Mouse (Mus musculus) heart, embryonic 16.5 days (tissue): ENCODE data around the gene Gm20388. TPM values are rescaled to one million over a fixed set of nuclear protein-coding genes. Genes with fewer than 3 reads are reported as not detected.

ENCODE experiments used
- ATAC-seq: fragments of 200-750 bp; cut with Nextera tagmentation; replicated peaks from 2 replicates; pipeline ENCODE4 v1.8.0; 2017; ENCODE audit warnings: moderate number of reproducible peaks; ENCODE audit not compliant: insufficient read depth, low FRiP score; ENCODE audit errors: extremely low read depth
- H3K27ac ChIP-seq: fragments of 300-500 bp; sonication (generic); 2 replicates; pipeline ENCODE4 v1.5.1; 2014; ENCODE audit warnings: mild to moderate bottlenecking, low read length, control low read depth, moderate library complexity
- H3K27me3 ChIP-seq: fragments of 300-500 bp; sonication (generic); 2 replicates; pipeline ENCODE4 v1.6.1; 2014; ENCODE audit warnings: low read length, mixed read lengths; ENCODE audit not compliant: control insufficient read depth, insufficient read depth
- H3K36me3 ChIP-seq: fragments of 300-500 bp; sonication (generic); 2 replicates; pipeline ENCODE4 v1.6.1; 2014; ENCODE audit not compliant: control insufficient read depth, insufficient read depth
- H3K4me1 ChIP-seq: fragments of 300-500 bp; sonication (generic); 2 replicates; pipeline ENCODE4 v1.6.1; 2014; ENCODE audit warnings: low read length, mixed read lengths; ENCODE audit not compliant: control insufficient read depth, insufficient read depth
- H3K4me2 ChIP-seq: fragments of 300-500 bp; sonication (generic); 2 replicates; pipeline ENCODE4 v1.6.1; 2014; ENCODE audit warnings: low read depth, mild to moderate bottlenecking, control low read depth, low read length
- H3K4me3 ChIP-seq: fragments of 300-500 bp; sonication (generic); 2 replicates; pipeline ENCODE4 v1.5.1; 2014; ENCODE audit warnings: mild to moderate bottlenecking, control low read depth, low read length
- H3K9ac ChIP-seq: fragments of 300-500 bp; sonication (generic); 2 replicates; pipeline ENCODE4 v1.6.1; 2014; ENCODE audit warnings: low read length, control low read depth
- H3K9me3 ChIP-seq: fragments of 300-500 bp; sonication (generic); replicated peaks from 2 replicates; pipeline ENCODE4 v1.6.1; 2016; ENCODE audit warnings: low read length; ENCODE audit not compliant: control insufficient read depth
- WGBS: fragments of 180-500 bp; shearing (Covaris S2); extraction: QIAGEN DNeasy Blood & Tissue Kit; methylation state at CpG from one replicate; pipeline ENCODE4 v1.1.7; 2014; 5-methylcytosine and 5-hydroxymethylcytosine counted together
- polyA plus RNA-seq: library from polyadenylated mRNA; unstranded; fragments of >200 nt; fragmentation: Nextera tagmentation; extraction: Ambion mirVana; gene quantifications from 2 replicates; pipeline ENCODE4 v1.2.1, GENCODE M21; 2015

Gm20388 gene
- polyA plus RNA-seq, 1 experiment from 2014 or later = 4.5 TPM

DNA sequence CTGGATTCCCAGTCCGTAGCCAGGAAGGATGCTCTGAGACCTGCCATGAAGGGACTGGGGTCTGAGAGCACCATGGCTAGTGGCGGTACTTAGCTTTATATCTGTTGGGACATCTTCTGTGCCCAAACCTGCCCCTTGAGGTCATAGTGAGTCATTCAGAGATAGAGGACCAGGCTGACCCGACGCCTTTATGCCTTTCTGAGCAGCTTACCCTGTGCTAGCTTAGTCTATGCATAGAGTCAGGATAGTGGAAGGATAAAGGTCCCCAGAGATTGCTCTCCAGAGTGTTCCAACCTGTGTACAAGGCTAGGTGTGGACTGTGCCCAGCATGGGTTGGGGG, 582.2 kb downstream of the Gm20388 start:
- ATAC-seq = no peak
- no peak overlapping the region; the same call in 1 of the 2 replicates for H3K4me2 ChIP-seq
- no peaks in the 10 kb centered on the region for H3K36me3 ChIP-seq
- peaks cover 70% of the 10 kb centered on the region for H3K4me1 ChIP-seq
- no peaks in the 10 kb centered on the region for H3K27me3 ChIP-seq
- WGBS = 41% methylated on average over 4 of the region's 4 CpGs
- H3K27ac ChIP-seq = no peak overlapping the region
- H3K9ac ChIP-seq = peak overlapping the region; percentile 6; the same call in 1 of the 2 replicates
- H3K9me3 ChIP-seq = no peaks in the 10 kb centered on the region
- H3K4me3 ChIP-seq = no peak overlapping the region

DNA sequence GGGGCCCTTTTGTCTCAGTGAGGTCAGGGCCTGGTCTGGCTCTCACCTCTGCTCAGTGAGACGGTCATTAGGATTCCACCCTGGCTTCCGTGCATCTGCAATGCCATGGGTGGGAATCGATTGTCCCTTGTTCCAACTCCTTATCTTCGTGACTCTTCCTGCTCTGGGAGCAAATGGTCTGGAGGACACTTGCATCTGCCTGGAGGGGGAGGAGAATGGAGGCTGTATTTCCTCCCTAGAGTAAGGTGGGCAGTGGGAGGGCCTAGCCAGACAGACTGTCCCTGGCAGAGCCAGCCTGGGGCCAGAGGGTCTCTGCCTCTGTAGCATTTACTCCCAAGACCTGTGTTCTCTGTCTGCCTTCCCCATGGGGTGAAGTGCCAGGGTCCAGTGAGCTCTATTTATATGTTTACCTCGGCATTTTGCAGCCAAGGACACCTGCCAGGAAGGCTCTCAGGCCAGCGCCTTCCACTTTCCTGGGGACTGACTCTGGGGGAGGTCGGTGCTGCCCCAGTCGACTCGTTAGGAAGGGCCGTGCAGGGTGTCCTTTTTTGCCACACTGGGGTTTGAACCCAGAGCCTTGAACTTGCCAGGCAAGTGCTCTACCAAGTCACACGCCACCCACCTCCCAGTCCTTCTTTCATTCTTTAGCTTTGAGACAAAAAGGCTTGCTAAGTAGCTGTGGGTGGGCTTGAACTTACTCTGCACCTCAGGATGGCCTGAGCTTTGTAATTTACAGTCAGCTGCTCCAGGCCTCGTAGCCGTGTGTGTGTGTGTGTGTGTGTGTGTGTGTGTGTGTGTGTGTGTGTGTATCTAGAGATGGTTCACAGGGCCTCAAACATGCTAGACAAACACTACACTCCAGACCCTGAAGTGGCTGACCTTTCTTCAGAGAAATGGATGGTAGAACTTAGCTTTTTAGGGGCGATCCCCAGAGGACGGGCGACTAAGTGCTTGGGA, 583.1 kb downstream of the Gm20388 start:
- no peak for ATAC-seq
- no peak overlapping the region for H3K4me2 ChIP-seq
- WGBS = 58% methylated on average over 16 of the region's 16 CpGs
- no peaks in the 10 kb centered on the region for H3K27me3 ChIP-seq
- no peaks in the 10 kb centered on the region for H3K9me3 ChIP-seq
- H3K36me3 ChIP-seq = no peaks in the 10 kb centered on the region
- no peak overlapping the region for H3K4me3 ChIP-seq
- H3K4me1 ChIP-seq = peaks cover 79% of the 10 kb centered on the region
- H3K9ac ChIP-seq = peak overlapping the region; percentile 39
- peak overlapping the region; percentile 63 for H3K27ac ChIP-seq

DNA sequence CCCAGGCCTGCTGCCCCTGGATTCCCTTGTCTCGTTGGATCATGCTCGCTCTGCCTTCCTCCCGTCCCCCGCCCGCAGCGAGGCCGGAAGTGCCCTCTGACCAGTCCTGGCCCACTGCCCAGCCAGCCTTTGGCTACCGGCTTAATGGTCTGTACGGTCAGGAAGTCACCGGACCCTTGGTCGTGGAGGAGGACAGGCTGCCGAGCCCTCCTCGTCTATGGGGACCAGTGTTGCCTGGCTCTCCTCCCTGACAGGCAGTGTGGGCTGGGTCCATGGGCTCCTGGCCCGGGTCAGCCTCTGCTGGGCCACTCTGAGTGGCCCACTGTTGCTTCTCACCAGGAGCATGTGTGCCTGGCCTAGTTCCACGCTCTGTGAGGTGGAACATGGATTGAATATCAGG, 584.3 kb downstream of the Gm20388 start:
- H3K4me3 ChIP-seq = no peak overlapping the region
- no peaks in the 10 kb centered on the region for H3K36me3 ChIP-seq
- peak; percentile 10; the same call in 1 of the 2 replicates for ATAC-seq
- H3K27me3 ChIP-seq = no peaks in the 10 kb centered on the region
- peaks cover 83% of the 10 kb centered on the region for H3K4me1 ChIP-seq
- H3K9me3 ChIP-seq = no peaks in the 10 kb centered on the region
- 16% methylated on average over 15 of the region's 15 CpGs for WGBS
- H3K4me2 ChIP-seq = peak overlapping the region; percentile 37
- H3K27ac ChIP-seq = peak overlapping the region; percentile 63
- peak overlapping the region; percentile 68 for H3K9ac ChIP-seq

DNA sequence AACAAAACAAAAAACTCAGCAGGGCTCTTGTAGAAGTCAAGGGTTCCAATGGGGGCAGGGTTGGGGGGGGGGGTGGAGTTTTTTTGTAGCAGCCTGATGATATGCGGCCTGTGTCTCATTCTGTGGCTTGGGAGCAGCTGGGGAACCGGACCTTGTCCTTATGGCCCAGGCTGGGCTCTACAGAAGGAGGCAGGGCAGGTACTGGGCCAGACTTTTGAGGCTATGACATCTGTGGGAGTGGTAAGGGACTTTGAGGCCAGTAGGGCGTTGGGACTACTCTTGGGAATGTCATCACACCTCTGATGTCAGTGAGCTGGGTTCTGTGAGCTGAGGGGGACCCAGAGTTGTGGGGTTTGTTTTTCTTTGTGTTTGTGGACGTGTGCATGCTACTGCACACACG, 584.8 kb downstream of the Gm20388 start:
- H3K36me3 ChIP-seq = no peaks in the 10 kb centered on the region
- WGBS = 62% methylated on average over 5 of the region's 5 CpGs
- H3K27me3 ChIP-seq = no peaks in the 10 kb centered on the region
- no peak overlapping the region for H3K4me2 ChIP-seq
- ATAC-seq = no peak
- peak overlapping the region; percentile 68; the same call in 1 of the 2 replicates for H3K9ac ChIP-seq
- H3K4me1 ChIP-seq = peaks cover 79% of the 10 kb centered on the region
- peak overlapping the region; percentile 63 for H3K27ac ChIP-seq
- no peak overlapping the region for H3K4me3 ChIP-seq
- H3K9me3 ChIP-seq = no peaks in the 10 kb centered on the region

DNA sequence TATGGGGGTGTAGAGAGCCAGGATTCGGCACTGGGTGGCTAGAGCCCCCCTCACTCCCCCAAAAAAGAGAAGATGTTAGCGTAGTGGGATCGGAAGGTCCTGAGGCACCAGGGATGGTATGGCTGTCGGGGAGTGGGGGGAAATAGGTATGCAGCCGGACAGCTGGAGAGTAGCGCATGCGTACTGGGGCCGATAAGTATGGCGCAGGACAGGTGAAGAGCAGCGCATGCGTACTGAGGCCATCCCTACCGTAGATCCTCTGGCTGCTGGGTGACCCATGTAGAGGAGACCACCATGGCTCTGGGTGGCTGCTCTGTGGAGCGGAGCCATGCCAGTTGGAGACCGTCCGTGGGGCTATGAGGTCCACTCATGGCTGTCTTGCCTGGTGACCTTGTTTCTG, 585.8 kb downstream of the Gm20388 start:
- Histone ChIP-seq H3K9me3 (no peaks in the 10 kb centered on the region), H3K27ac (no peak overlapping the region), H3K4me2 (no peak overlapping the region), H3K27me3 (no peaks in the 10 kb centered on the region), H3K9ac (no peak overlapping the region), H3K36me3 (no peaks in the 10 kb centered on the region), H3K4me1 (peaks cover 78% of the 10 kb centered on the region), H3K4me3 (no peak overlapping the region)
- ATAC-seq = no peak
- 96% methylated on average over 15 of the region's 15 CpGs for WGBS

DNA sequence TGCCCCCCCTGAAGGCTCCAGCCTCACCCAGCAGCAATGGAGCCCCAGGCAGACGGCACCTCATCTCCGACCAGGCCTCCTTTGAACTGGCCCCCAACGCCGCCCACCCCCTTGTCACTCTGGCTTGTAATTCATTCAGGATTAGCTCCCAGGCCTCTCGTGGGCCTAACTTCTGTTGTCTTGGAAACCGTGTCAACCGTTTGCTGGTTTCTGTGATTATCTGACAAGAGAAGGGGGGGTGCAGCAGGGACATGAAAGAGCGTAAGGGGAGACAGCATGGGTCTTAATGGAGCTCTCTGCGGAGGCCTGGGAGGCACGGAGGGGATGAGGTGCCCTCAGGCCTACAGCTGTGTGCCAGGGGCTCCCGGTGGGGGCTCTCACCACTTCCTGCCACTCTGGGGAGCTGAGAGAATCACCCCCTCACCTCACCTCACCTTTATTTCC, 586.9 kb downstream of the Gm20388 start:
- H3K9ac ChIP-seq = peak overlapping the region; percentile 61

DNA sequence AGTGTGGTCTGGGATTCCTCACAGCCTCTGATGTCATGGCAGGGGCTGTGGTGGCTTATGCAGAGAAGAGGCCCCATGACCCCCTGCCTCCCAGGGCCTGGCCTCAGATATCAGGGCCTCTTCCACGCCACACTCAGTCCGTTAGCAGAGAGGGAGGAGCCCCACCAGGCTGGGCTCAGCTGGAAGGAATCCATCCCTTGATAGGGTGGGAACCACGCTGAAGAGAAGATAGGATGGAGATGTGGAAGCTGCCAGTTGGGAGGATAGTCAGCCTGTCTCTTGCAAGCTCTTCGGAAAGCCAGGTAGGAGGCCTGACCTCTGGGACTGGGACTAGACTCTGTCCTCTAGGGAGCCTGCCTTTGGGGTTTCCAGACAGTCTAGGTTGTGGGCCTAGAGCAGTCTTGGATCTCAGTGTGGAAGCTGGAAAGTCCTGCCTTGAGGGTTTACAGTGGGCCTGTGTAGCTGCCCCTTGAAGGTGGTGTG, 587.7 kb downstream of the Gm20388 start:
- Histone ChIP-seq H3K27ac (peak overlapping the region; percentile 92), H3K4me3 (peak overlapping the region; percentile 30), H3K9ac (peak overlapping the region; percentile 61), H3K36me3 (no peaks in the 10 kb centered on the region), H3K4me1 (peaks cover 69% of the 10 kb centered on the region), H3K9me3 (no peaks in the 10 kb centered on the region), H3K4me2 (peak overlapping the region; percentile 60), H3K27me3 (no peaks in the 10 kb centered on the region)
- 13% methylated on average over 4 of the region's 4 CpGs for WGBS
- ATAC-seq = peak; percentile 65

More for the DNA sequence above, 586.9 kb downstream of the Gm20388 start:
- 40% methylated on average over 11 of the region's 11 CpGs for WGBS
- Histone ChIP-seq H3K9me3 (no peaks in the 10 kb centered on the region), H3K27me3 (no peaks in the 10 kb centered on the region), H3K4me1 (peaks cover 74% of the 10 kb centered on the region), H3K4me3 (no peak overlapping the region), H3K4me2 (no peak overlapping the region), H3K27ac (peak overlapping the region; percentile 92), H3K36me3 (no peaks in the 10 kb centered on the region)
- ATAC-seq = 0 out of 2 replicates have a peak, but pooled peaks have one; percentile 25

DNA sequence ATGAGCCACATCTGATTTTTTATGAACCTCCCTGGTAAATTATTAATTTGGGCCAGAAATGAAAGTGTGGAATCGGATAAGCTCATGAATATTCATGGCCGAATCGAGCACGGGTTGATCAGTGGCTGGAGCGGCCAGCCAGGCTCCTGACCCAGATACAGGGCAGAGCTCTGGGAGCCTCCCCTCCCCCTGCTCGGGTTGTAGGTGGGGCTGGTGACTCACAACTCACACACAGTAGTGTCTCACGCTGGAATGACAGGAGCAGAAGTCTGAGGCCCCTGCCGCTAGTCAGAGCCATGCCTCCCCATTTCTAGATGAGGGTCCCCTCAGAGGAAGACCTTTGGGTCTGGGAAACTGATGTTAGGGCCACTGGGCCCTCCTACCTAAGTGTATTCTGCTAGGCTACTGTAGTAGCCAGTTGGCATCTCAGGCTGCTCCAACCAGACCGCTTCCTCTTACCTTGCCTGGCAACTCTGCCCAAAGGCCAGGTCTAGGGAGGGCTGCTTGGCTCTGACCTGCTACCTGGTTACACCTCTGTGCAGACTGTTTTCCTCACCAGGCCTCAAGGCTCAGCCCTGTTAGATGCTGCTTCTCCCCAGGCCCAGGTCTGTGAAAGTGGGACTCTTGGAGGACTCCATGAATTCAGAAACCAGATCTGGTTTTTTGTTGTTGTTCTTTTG, 588.4 kb downstream of the Gm20388 start:
- no peaks in the 10 kb centered on the region for H3K27me3 ChIP-seq
- 25% methylated on average over 9 of the region's 9 CpGs for WGBS
- H3K36me3 ChIP-seq = no peaks in the 10 kb centered on the region
- H3K9me3 ChIP-seq = no peaks in the 10 kb centered on the region
- H3K4me1 ChIP-seq = peaks cover 68% of the 10 kb centered on the region
- ATAC-seq = peak; percentile 57
- H3K9ac ChIP-seq = peak overlapping the region; percentile 61
- peak overlapping the region; percentile 92 for H3K27ac ChIP-seq
- peak overlapping the region; percentile 30 for H3K4me3 ChIP-seq
- H3K4me2 ChIP-seq = peak overlapping the region; percentile 60
